Mouse (Mus musculus) C2C12 (cell line): Measurements from ENCODE around the gene Gpr63.

Experiments used
- CTCF ChIP-seq: IDR thresholded peaks from one replicate; pipeline ENCODE4 v1.5.1; 2011; ENCODE audit not compliant: control insufficient read depth, insufficient read depth, insufficient read length
- MYOD1 ChIP-seq: IDR thresholded peaks from one replicate; pipeline ENCODE4 v1.6.1; 2011; ENCODE audit warnings: low read depth; ENCODE audit not compliant: control insufficient read depth, insufficient read length

GRCm38 (mm10) chr4:24928926-24929325, 37.3 kb upstream of the Gpr63 start:
- TF ChIP-seq CTCF (no peak), MYOD1 (no peak)
